Mouse (Mus musculus): Measurements from ENCODE around the gene Gm10770.
"Not testable (repeated sequence)": the region's sequence is repeated elsewhere in the genome, so short reads cannot be mapped to it uniquely, and the experiment has no call there.

The Gm10770 gene

DNA sequence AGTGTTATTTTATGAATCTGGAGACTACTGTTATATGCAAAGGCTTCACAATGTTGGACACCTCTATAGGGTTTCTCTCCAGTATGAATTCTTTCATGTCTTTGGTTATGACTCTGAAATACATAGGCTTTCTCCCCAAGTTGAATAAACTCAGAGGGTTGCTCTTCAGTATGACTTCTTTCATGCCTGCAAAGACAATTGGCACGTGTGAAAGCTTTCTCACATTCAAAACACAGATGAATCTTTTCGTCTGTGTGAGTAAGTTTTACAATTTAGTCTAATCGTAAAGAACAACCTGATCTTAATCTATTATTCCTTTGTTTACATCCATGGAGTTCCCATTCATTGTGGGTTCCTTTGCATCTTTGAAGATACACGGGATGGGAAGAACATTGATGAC lies at the start of gene Gm10770:
Gene Gm10770 (minus strand): TSS at position 101 of the 400 bp plus-strand sequence.
- DNase-seq (ENCODE audit: low spot score), result not testable (repeated sequence)

DNA sequence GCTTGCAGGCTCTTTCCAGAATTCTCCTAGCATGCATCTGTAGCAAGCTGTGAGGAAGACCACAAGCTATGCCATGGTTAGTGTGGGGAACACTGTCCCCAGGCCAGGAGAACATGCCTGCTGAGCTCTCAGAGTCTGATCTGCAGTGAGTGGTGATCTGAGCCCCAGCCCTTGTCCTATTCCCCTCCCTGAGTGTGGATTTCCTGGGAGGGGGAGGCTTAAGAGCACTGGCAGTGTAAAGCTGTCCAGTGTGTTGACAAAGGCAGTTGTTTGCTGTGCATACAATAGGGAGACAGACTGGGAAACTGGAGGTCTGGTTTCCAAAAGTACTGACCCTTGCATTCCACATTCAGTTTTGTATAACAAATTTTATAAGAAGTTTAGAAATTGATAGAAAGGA lies 43.8 kb upstream of the Gm10770 start:
- not testable (repeated sequence) for DNase-seq (ENCODE audit: low spot score)

DNA sequence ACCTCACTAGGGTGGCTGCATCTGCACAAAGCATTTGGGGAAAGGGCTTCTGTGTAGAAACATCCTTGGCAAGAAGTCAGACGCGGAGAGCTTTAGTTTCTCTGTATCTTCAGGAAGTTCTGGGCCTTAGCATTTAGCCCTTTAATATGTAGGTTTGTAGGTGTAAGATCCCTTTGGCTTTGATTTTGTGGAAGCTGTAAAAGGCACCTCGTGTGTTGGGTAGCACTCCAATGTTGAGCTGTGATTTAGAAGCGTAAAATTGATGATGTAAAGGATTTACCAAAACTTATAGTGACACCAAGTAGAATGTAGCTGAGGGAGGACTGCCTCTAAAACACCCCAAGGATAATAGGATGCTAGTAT lies 38.9 kb upstream of the Gm10770 start:
- DNase-seq (ENCODE audit: low spot score), result not testable (repeated sequence)

DNA sequence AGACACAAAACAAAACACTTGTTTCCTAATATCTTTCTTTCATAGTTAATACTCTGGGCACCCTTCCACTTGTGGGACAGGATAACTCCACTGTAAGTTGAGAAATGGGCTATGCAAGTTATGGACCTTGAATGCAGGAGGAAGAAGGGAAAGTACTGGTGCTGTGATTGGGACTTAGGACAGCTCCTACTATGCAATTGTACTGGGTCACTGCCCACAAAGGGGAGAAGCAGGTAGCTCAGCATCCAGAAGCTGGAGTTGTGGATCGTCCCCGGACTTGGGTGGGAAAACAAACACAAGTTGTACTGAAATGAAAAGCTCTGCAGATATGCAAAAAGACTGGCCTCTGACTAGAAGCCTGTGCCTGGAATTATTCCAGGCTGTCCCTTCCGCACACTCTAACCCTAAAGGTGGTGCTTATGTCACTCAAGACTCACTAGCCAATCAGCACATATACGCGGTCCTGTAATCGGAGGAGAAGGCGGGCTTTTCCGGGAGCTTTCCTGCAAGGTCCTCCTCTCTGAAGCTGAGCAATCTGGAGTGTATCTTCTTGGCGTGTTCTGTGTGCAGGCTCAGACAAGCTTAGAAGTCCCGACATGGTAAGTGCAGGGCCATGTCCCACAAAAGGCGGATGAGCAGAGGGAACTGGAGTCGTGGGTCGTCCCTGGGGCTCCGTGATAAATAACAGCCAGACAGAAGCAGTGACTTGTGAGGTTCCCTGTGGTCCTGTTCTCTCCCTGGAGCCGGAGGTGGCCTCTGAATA lies 38.3 kb upstream of the Gm10770 start, which contains the start of gene Zfp937:
Gene Zfp937 (plus strand): TSS at position 474 of the 763 bp plus-strand sequence.
- peak; percentile 64 for DNase-seq (ENCODE audit: low spot score)

DNA sequence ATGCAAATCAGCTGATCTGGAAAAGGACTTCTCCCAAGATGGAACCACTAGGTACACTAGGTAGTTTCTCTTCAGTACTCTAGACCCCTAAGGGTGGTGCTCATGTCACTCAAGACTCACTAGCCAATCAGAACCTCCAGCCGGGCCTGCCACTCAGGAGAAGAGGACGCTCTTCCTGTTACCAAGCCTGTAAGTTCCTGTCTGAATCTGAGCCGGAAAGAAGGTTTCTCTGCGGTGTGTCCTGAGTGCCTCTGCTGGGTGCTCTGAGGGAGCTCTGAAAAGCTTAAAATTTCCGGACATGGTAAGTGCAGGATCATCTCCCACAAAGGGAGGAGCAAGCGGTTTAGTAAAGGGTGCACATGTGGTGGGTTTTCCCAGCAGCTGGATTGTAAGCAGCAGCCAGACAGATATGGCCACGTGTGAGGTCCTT lies 2.1 kb upstream of the Gm10770 start, which contains the start of gene Gm14139:
Gene Gm14139 (plus strand): TSS at position 186 of the 430 bp plus-strand sequence.
- not testable (repeated sequence) for DNase-seq (ENCODE audit: low spot score)

DNA sequence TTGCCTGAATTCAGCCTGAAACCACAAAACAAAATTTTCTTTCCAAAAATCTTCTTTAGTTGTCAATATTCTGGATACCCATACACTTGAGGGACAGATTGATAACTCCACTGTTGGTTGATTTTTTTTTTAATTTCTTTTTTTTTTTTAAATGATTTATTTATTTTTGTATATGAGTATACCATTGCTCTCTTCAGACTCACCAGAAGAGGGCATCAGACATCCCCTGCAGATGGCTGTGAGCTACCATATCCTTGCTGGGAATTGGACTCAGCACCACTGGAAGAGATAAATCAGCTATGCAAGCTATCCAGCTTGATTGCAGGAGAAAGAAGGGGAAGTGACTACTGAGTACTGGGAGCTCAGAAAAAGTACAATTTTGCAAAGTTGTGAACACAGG lies 1.6 kb upstream of the Gm10770 start:
- DNase-seq (ENCODE audit: low spot score), result not testable (repeated sequence)

DNA sequence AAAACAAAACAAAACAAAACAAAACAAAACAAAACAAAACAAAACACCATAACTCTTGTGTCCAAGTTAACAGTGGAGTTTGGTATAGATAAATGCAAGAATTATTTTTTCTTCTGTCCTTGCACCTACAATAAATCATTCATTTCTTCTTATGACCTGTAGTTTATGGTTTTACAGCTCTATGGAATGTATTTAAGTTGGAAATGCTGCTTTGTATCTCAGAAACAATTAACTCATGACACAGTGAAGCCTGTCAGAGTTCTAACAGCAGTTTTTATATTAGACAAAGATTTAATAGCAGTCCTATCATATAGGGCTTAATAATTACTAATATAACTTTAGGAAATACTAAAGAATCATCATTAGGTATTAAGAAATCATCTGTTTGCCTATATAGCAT lies 5.6 kb downstream of the Gm10770 start:
- no peak for DNase-seq (ENCODE audit: low spot score)

DNA sequence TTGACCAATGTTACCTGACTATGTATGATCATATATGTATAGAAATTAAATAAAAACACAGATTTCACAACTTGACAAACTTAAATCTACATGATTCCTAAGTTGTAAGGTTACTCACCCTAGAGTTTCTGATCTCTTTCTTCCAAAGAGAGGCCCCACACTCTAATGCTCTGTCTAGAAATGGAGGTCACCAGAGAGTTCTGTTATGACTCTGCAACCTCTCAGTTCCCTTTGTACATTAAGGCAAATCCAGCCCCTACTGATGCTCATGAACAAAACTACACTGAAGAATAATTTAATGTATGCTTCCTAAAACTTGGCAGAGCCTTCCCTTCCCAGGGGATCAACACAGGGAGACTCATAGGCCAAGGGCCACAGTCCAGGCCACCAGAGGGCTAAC lies 12.8 kb downstream of the Gm10770 start:
- no peak for DNase-seq (ENCODE audit: low spot score)

DNA sequence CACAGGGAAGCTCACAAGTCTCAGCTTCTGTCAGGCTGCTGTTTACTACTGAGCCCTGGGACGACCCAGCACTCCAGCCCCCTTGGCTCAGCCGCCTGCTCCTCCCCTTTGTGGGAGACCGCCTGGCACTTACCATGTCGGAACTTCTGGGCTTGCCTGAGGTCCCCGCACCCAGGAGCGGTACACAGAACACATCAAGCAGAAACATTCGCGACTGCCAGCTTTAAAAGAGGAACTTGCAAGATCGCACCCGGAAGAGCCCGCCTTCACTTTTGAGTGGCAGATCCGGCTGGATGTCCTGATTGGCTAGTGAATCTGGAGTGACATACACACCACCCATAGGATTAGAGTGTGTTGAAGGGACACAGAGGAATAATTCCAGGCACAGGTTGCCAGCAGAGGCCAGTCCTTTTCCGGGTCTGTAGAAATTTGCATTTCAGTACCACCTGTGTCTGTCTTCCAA lies 43.0 kb downstream of the Gm10770 start, which contains the start of gene Zfp120:
Gene Zfp120 (minus strand): TSS at position 274 of the 463 bp plus-strand sequence.
- peak; percentile 78 for DNase-seq (ENCODE audit: low spot score)

DNA sequence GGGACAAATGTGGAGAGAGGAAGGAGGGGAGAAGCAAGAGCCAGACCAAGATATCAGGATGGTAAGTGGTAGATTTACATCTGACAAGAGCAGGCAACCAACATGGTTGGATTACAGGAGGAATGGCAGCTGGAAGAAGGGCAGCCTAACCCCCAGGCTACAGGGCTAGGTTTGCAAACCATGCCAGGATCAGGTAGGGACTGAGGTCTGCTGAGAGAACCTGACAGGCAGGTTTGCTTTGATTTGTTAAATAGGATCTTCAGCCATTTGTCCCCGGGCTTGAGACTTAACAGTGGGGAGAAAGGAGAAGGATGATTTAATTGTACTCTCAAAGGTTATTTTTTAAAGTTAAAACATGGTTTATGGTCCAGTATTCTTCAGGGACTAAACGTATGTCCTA lies 46.7 kb downstream of the Gm10770 start:
- no peak for DNase-seq (ENCODE audit: low spot score)

DNA sequence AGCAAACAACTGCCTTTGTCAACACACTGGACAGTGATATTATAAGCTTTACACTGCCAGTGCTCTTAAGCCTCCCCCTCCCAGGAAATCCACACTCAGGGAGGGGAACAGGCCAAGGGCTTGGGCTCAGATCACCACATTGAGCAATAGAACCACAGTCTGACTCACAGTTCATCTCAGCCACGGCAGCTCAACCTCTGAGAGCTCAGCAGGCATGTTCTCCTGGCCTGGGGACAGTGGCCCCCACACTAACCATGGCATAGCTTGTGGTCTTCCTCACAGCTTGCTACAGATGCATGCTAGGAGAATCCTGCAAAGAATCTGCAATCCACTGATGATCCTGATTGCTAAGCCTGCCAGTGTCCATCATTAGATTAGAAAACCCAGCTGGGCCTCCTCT lies 47.5 kb downstream of the Gm10770 start:
- DNase-seq (ENCODE audit: low spot score), result not testable (repeated sequence)
